Mouse (Mus musculus) intestine, embryonic 16.5 days (tissue): ENCODE results near the gene 1700113H08Rik. TPM values are rescaled to one million over a fixed set of nuclear protein-coding genes. Genes with fewer than 3 reads are reported as not detected.
A peak's percentile ranks its signal among the peaks of the same experiment; 100 is the strongest.

Source experiments
- ATAC-seq: fragments of 200-750 bp; cut with Nextera tagmentation; 2 replicates; pipeline ENCODE4 v1.8.0; 2017; ENCODE audit warnings: moderate TSS enrichment, moderate library complexity
- H3K27ac ChIP-seq: fragments of 300-500 bp; sonication (generic); 2 replicates; pipeline ENCODE4 v1.5.1; 2014; ENCODE audit warnings: mild to moderate bottlenecking, low read length
- H3K27me3 ChIP-seq: fragments of 300-500 bp; sonication (generic); replicated peaks from 2 replicates; pipeline ENCODE4 v1.6.1; 2014; ENCODE audit warnings: low read length, control low read depth, mixed read lengths; ENCODE audit not compliant: control insufficient read depth, insufficient read depth
- H3K36me3 ChIP-seq: fragments of 300-500 bp; sonication (generic); 2 replicates; pipeline ENCODE4 v1.6.1; 2014; ENCODE audit warnings: low read length, control low read depth; ENCODE audit not compliant: control insufficient read depth, insufficient read depth
- H3K4me1 ChIP-seq: fragments of 300-500 bp; sonication (generic); 2 replicates; pipeline ENCODE4 v1.6.1; 2014; ENCODE audit warnings: low read length, control low read depth, mixed read lengths; ENCODE audit not compliant: control insufficient read depth, insufficient read depth
- H3K4me2 ChIP-seq: fragments of 300-500 bp; sonication (generic); 2 replicates; pipeline ENCODE4 v1.6.1; 2014; ENCODE audit warnings: low read depth, low read length, control low read depth
- H3K4me3 ChIP-seq: fragments of 300-500 bp; sonication (generic); 2 replicates; pipeline ENCODE4 v1.5.1; 2014; ENCODE audit warnings: mild to moderate bottlenecking, low read length
- H3K9ac ChIP-seq: fragments of 300-500 bp; sonication (generic); 2 replicates; pipeline ENCODE4 v1.6.1; 2014; ENCODE audit warnings: low read depth, low read length
- H3K9me3 ChIP-seq: fragments of 300-500 bp; sonication (generic); 2 replicates; pipeline ENCODE4 v1.6.1; 2016; ENCODE audit warnings: low read length, control low read depth; ENCODE audit not compliant: control insufficient read depth
- WGBS: fragments of 180-500 bp; shearing (Covaris S2); extraction: QIAGEN DNeasy Blood & Tissue Kit; methylation state at CpG from one replicate; pipeline ENCODE4 v1.1.7; 2014; 5-methylcytosine and 5-hydroxymethylcytosine counted together
- polyA plus RNA-seq: library from polyadenylated mRNA; unstranded; fragments of >200 nt; fragmentation: Nextera tagmentation; extraction: Ambion mirVana; gene quantifications from 2 replicates; pipeline ENCODE4 v1.2.1, GENCODE M21; 2015

The 1700113H08Rik gene
- polyA plus RNA-seq, 1 experiment from 2014 or later, result 0.10 TPM

GRCm38 (mm10) chr10:87032768-87033167 is 25.1 kb upstream of the 1700113H08Rik start:
- H3K4me2 ChIP-seq, result no peak overlapping the region
- H3K9me3 ChIP-seq, result no peaks in the 10 kb centered on the region
- no peaks in the 10 kb centered on the region for H3K4me1 ChIP-seq
- H3K9ac ChIP-seq, result no peak overlapping the region
- ATAC-seq, result no peak
- H3K4me3 ChIP-seq, result no peak overlapping the region
- no peaks in the 10 kb centered on the region for H3K36me3 ChIP-seq
- H3K27me3 ChIP-seq, result no peaks in the 10 kb centered on the region
- 84% methylated on average over 8 of the region's 8 CpGs for WGBS
- H3K27ac ChIP-seq, result no peak overlapping the region

GRCm38 (mm10) chr10:87035866-87036265 is 22.0 kb upstream of the 1700113H08Rik start:
- Histone ChIP-seq H3K27ac (no peak overlapping the region), H3K4me2 (no peak overlapping the region), H3K4me3 (no peak overlapping the region), H3K4me1 (no peaks in the 10 kb centered on the region), H3K9ac (no peak overlapping the region), H3K36me3 (no peaks in the 10 kb centered on the region), H3K9me3 (no peaks in the 10 kb centered on the region), H3K27me3 (no peaks in the 10 kb centered on the region)
- WGBS, result 78% methylated on average over 15 of the region's 15 CpGs
- ATAC-seq, result no peak

- ATAC-seq, result no peak
- no peak overlapping the region for H3K27ac ChIP-seq
Measured at GRCm38 (mm10) chr10:87036271-87036703, 21.6 kb upstream of the 1700113H08Rik start.

GRCm38 (mm10) chr10:87037062-87037461 is 20.8 kb upstream of the 1700113H08Rik start:
- H3K4me2 ChIP-seq, result no peak overlapping the region
- 27% methylated on average over 5 of the region's 5 CpGs for WGBS
- no peaks in the 10 kb centered on the region for H3K9me3 ChIP-seq
- H3K4me3 ChIP-seq, result no peak overlapping the region
- no peak overlapping the region for H3K27ac ChIP-seq
- H3K27me3 ChIP-seq, result no peaks in the 10 kb centered on the region
- H3K9ac ChIP-seq, result no peak overlapping the region
- H3K36me3 ChIP-seq, result no peaks in the 10 kb centered on the region
- H3K4me1 ChIP-seq, result no peaks in the 10 kb centered on the region
- no peak for ATAC-seq

More at GRCm38 (mm10) chr10:87036271-87036703, 21.6 kb upstream of the 1700113H08Rik start:
- H3K36me3 ChIP-seq, result no peaks in the 10 kb centered on the region
- H3K27me3 ChIP-seq, result no peaks in the 10 kb centered on the region
- no peaks in the 10 kb centered on the region for H3K4me1 ChIP-seq
- no peak overlapping the region for H3K4me2 ChIP-seq
- H3K9me3 ChIP-seq, result no peaks in the 10 kb centered on the region
- H3K4me3 ChIP-seq, result no peak overlapping the region
- H3K9ac ChIP-seq, result no peak overlapping the region
- WGBS, result 51% methylated on average over 14 of the region's 14 CpGs

- H3K4me1 ChIP-seq, result no peaks in the 10 kb centered on the region
- no peaks in the 10 kb centered on the region for H3K36me3 ChIP-seq
- no peak overlapping the region for H3K4me2 ChIP-seq
- H3K9ac ChIP-seq, result no peak overlapping the region
- H3K4me3 ChIP-seq, result no peak overlapping the region
- 86% methylated on average over 6 of the region's 6 CpGs for WGBS
- no peak overlapping the region for H3K27ac ChIP-seq
- no peak for ATAC-seq
- no peaks in the 10 kb centered on the region for H3K27me3 ChIP-seq
- H3K9me3 ChIP-seq, result no peaks in the 10 kb centered on the region
Measured at GRCm38 (mm10) chr10:87039340-87039739, 18.5 kb upstream of the 1700113H08Rik start.

GRCm38 (mm10) chr10:87039800-87040199 is 18.0 kb upstream of the 1700113H08Rik start:
- Histone ChIP-seq H3K9me3 (no peaks in the 10 kb centered on the region), H3K27ac (no peak overlapping the region), H3K4me1 (no peaks in the 10 kb centered on the region), H3K4me2 (no peak overlapping the region), H3K27me3 (no peaks in the 10 kb centered on the region), H3K36me3 (no peaks in the 10 kb centered on the region), H3K9ac (no peak overlapping the region), H3K4me3 (no peak overlapping the region)
- 86% methylated on average over 3 of the region's 3 CpGs for WGBS
- ATAC-seq, result no peak

- no peaks in the 10 kb centered on the region for H3K27me3 ChIP-seq
- no peak overlapping the region for H3K9ac ChIP-seq
- H3K27ac ChIP-seq, result no peak overlapping the region
- no peaks in the 10 kb centered on the region for H3K9me3 ChIP-seq
- H3K36me3 ChIP-seq, result no peaks in the 10 kb centered on the region
- no peak overlapping the region for H3K4me2 ChIP-seq
- 88% methylated on average over 7 of the region's 7 CpGs for WGBS
- no peak overlapping the region for H3K4me3 ChIP-seq
- ATAC-seq, result no peak
- H3K4me1 ChIP-seq, result peaks cover 3% of the 10 kb centered on the region; the same call in 1 of the 2 replicates
Measured at GRCm38 (mm10) chr10:87041265-87041664, 16.6 kb upstream of the 1700113H08Rik start.

- no peak overlapping the region for H3K9ac ChIP-seq
- H3K4me3 ChIP-seq, result no peak overlapping the region
- H3K9me3 ChIP-seq, result no peaks in the 10 kb centered on the region
- no peak overlapping the region for H3K27ac ChIP-seq
- no peak for ATAC-seq
- H3K36me3 ChIP-seq, result no peaks in the 10 kb centered on the region
- no peak overlapping the region for H3K4me2 ChIP-seq
- H3K27me3 ChIP-seq, result no peaks in the 10 kb centered on the region
- peaks cover 3% of the 10 kb centered on the region; the same call in 1 of the 2 replicates for H3K4me1 ChIP-seq
- 36% methylated on average over 3 of the region's 3 CpGs for WGBS
Measured at GRCm38 (mm10) chr10:87045273-87045672, 12.6 kb upstream of the 1700113H08Rik start.

- Histone ChIP-seq H3K4me1 (peaks cover 3% of the 10 kb centered on the region; the same call in 1 of the 2 replicates), H3K27me3 (no peaks in the 10 kb centered on the region), H3K36me3 (no peaks in the 10 kb centered on the region), H3K27ac (no peak overlapping the region), H3K9ac (no peak overlapping the region), H3K4me2 (no peak overlapping the region), H3K4me3 (no peak overlapping the region), H3K9me3 (no peaks in the 10 kb centered on the region)
- 39% methylated on average over 6 of the region's 6 CpGs for WGBS
- ATAC-seq, result peak; percentile 26; the same call in 1 of the 2 replicates
Measured at GRCm38 (mm10) chr10:87046469-87046868, 11.4 kb upstream of the 1700113H08Rik start.

- Histone ChIP-seq H3K27ac (no peak overlapping the region), H3K4me3 (no peak overlapping the region), H3K9ac (no peak overlapping the region), H3K4me2 (no peak overlapping the region), H3K4me1 (peaks cover 3% of the 10 kb centered on the region; the same call in 1 of the 2 replicates), H3K27me3 (no peaks in the 10 kb centered on the region), H3K9me3 (no peaks in the 10 kb centered on the region), H3K36me3 (no peaks in the 10 kb centered on the region)
- ATAC-seq, result no peak
- WGBS, result 81% methylated on average over 10 of the region's 10 CpGs
Measured at GRCm38 (mm10) chr10:87046931-87047468, 10.8 kb upstream of the 1700113H08Rik start.
